Mouse (Mus musculus) liver, postnatal 0 days (tissue): ENCODE results near the gene Kif1b. TPM values are rescaled to one million over a fixed set of nuclear protein-coding genes. Genes with fewer than 3 reads are reported as not detected.

Experiments
- ATAC-seq: fragments of 200-750 bp; cut with Nextera tagmentation; 2 replicates; pipeline ENCODE4 v1.8.0; 2017; ENCODE audit warnings: mild to moderate bottlenecking, moderate library complexity
- DNase-seq: peaks from one replicate; pipeline ENCODE4 v3.0.0-alpha.2; 2016
- H3K27ac ChIP-seq: fragments of 300-500 bp; sonication (generic); 2 replicates; pipeline ENCODE4 v1.5.1; 2014; ENCODE audit warnings: antibody characterized with exemption, moderate library complexity, mild to moderate bottlenecking, low read depth
- H3K27me3 ChIP-seq: fragments of 300-500 bp; sonication (generic); 2 replicates; pipeline ENCODE4 v1.6.1; 2014; ENCODE audit warnings: low read length, control low read depth, mixed read lengths; ENCODE audit not compliant: insufficient read depth
- H3K36me3 ChIP-seq: fragments of 300-500 bp; sonication (generic); replicated peaks from 2 replicates; pipeline ENCODE4 v1.6.1; 2014; ENCODE audit warnings: mild to moderate bottlenecking, control low read depth, low read length, moderate library complexity, mixed read lengths; ENCODE audit not compliant: insufficient read depth
- H3K4me1 ChIP-seq: fragments of 300-500 bp; sonication (generic); 2 replicates; pipeline ENCODE4 v1.6.1; 2014; ENCODE audit warnings: antibody characterized with exemption, mild to moderate bottlenecking, control low read depth; ENCODE audit not compliant: insufficient read depth
- H3K4me2 ChIP-seq: fragments of 300-500 bp; sonication (generic); 2 replicates; pipeline ENCODE4 v1.6.1; 2014; ENCODE audit warnings: low read depth, mild to moderate bottlenecking, low read length, moderate library complexity, mixed read lengths
- H3K4me3 ChIP-seq: fragments of 300-500 bp; sonication (generic); 2 replicates; pipeline ENCODE4 v1.5.1; 2014; ENCODE audit warnings: low read depth, low read length
- H3K9ac ChIP-seq: fragments of 300-500 bp; sonication (generic); replicated peaks from 2 replicates; pipeline ENCODE4 v1.6.1; 2014; ENCODE audit warnings: mild to moderate bottlenecking, moderate library complexity
- H3K9me3 ChIP-seq: fragments of 300-500 bp; sonication (generic); 2 replicates; pipeline ENCODE4 v1.6.1; 2016; ENCODE audit warnings: mild to moderate bottlenecking, control low read depth, low read length, mixed read lengths
- CTCF ChIP-seq: sonication (generic); IDR thresholded peaks from 2 replicates; pipeline ENCODE4 v1.5.1; 2016; ENCODE audit warnings: antibody characterized with exemption, low read depth
- EP300 ChIP-seq: IDR thresholded peaks from 2 replicates; pipeline ENCODE4 v1.6.1; 2016; ENCODE audit warnings: antibody characterized with exemption, low read depth, mild to moderate bottlenecking
- WGBS: fragments of 180-500 bp; shearing (Covaris S2); extraction: QIAGEN DNeasy Blood & Tissue Kit; methylation state at CpG from one replicate; pipeline ENCODE4 v1.1.7; 2014; ENCODE audit not compliant: insufficient replicate concordance; 5-methylcytosine and 5-hydroxymethylcytosine counted together
- polyA plus RNA-seq: library from polyadenylated mRNA; unstranded; fragments of >200 nt; fragmentation: Nextera tagmentation; extraction: Ambion mirVana; gene quantifications from 2 replicates; pipeline ENCODE4 v1.2.1, GENCODE M21; 2015

The Kif1b gene
- polyA plus RNA-seq, 1 experiment from 2014 or later = 8.9 TPM

DNA sequence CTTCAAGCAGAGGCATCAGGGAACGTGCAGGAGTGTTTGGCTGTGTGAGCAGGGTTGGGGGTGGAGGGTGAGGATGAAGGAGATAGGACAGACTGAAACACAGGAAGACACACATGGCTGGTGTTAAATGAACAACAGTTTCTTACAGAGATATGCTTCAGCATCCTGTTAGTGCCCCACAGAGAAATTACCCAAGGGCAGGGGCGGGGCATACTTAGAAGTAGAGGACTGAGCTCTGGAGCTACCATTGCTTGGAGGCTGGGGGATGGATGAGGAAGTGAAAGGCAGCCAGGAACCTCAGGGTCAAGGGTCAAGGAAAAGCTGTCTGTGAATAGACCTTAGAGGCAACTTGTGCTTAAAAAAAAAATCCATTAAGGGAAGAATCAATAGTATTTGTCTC is 33.2 kb upstream of the Kif1b start:
- ATAC-seq (0 out of 2 replicates have a peak, but pooled peaks have one; percentile 21), DNase-seq (peak; percentile 34)
- WGBS = 43% methylated on average over 2 of the region's 2 CpGs
- H3K9ac ChIP-seq = no peak overlapping the region
- H3K4me2 ChIP-seq = no peak overlapping the region
- H3K27me3 ChIP-seq = no peaks in the 10 kb centered on the region
- TF ChIP-seq EP300 (no peak), CTCF (no peak)
- peaks cover 5% of the 10 kb centered on the region; the same call in 1 of the 2 replicates for H3K4me1 ChIP-seq
- no peaks in the 10 kb centered on the region for H3K9me3 ChIP-seq
- no peak overlapping the region for H3K27ac ChIP-seq
- H3K4me3 ChIP-seq = no peak overlapping the region
- peaks cover 45% of the 10 kb centered on the region for H3K36me3 ChIP-seq

DNA sequence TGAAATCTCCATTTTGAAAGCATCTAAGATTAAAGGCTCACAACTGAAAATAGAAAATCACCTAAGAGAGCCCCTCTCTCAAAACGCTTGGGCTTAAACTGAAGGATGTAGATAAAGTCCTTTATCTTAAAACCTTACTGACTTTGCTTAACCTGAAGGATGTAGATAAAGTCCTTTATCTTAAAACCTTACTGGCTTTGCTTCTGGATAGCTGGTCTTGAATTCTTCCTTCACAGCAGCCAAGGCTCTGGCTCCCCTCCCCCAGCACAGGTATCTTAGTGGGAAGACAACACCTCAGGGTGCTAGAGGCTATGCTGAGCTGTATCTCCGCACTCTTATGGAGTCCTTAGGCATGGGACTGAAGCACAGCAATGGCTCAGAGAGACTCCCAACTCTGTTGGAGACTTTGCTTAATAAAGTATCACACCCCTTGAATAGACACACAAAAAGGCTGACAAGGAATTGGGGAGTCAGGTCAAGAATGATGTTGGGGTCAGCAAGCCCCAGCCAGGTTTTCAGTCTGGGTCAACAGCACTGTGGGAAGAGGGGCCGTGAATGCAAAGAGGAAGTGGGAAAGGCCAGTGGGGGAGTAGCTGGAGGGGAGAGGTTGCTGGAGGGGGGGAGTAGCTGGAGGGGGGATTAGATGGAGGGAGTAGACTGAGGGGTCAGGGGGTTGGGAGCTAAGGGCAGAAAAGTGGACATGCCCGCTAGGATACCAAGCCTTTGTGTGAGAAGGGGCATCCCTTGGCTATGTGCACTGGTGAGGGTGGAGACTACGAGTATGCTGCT is 32.1 kb upstream of the Kif1b start:
- Histone ChIP-seq H3K9me3 (no peaks in the 10 kb centered on the region), H3K27me3 (no peaks in the 10 kb centered on the region), H3K9ac (no peak overlapping the region), H3K4me1 (peaks cover 5% of the 10 kb centered on the region; the same call in 1 of the 2 replicates), H3K4me3 (no peak overlapping the region), H3K4me2 (no peak overlapping the region), H3K27ac (no peak overlapping the region), H3K36me3 (peaks cover 50% of the 10 kb centered on the region)
- ATAC-seq (no peak), DNase-seq (no peak)
- WGBS = 47% methylated on average over 5 of the region's 5 CpGs
- TF ChIP-seq CTCF (no peak), EP300 (peak; percentile 45; the same call in 1 of the 2 replicates)

GRCm38 (mm10) chr4:149338137-149338536 is 30.6 kb upstream of the Kif1b start:
- ATAC-seq = no peak
- Histone ChIP-seq H3K4me1 (peaks cover 5% of the 10 kb centered on the region; the same call in 1 of the 2 replicates), H3K36me3 (peaks cover 50% of the 10 kb centered on the region), H3K9ac (no peak overlapping the region), H3K9me3 (no peaks in the 10 kb centered on the region), H3K4me2 (no peak overlapping the region), H3K27ac (no peak overlapping the region), H3K27me3 (no peaks in the 10 kb centered on the region), H3K4me3 (no peak overlapping the region)
- no peak for TF ChIP-seq CTCF
- TF ChIP-seq EP300 = no peak
- no peak for DNase-seq
- 60% methylated on average over 2 of the region's 2 CpGs for WGBS

DNA sequence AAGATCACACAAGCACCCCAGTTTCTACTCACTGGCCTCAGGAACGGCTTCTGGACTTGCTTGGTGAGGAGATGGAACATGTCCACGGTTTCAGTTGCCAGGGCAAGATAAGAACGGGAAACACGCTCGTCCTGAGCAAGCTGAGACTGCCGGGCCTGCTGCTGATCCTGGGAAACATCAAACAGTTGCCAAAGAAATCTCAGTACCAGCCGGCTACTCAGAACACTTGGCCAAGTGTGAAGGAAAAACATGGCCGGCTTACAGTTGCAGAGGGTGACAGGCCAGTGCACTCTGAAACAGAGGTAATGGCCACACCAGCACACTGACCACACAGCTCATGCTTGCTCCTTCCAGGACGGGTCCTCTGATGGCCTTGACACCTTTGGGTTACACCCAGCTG is 29.9 kb upstream of the Kif1b start:
- no peak for DNase-seq
- H3K9ac ChIP-seq = no peak overlapping the region
- peaks cover 5% of the 10 kb centered on the region; the same call in 1 of the 2 replicates for H3K4me1 ChIP-seq
- peaks cover 50% of the 10 kb centered on the region for H3K36me3 ChIP-seq
- no peaks in the 10 kb centered on the region for H3K27me3 ChIP-seq
- WGBS = 79% methylated on average over 9 of the region's 9 CpGs
- no peak overlapping the region for H3K27ac ChIP-seq
- no peak overlapping the region for H3K4me3 ChIP-seq
- ATAC-seq = no peak
- H3K4me2 ChIP-seq = no peak overlapping the region
- H3K9me3 ChIP-seq = no peaks in the 10 kb centered on the region
- TF ChIP-seq CTCF = no peak
- no peak for TF ChIP-seq EP300

DNA sequence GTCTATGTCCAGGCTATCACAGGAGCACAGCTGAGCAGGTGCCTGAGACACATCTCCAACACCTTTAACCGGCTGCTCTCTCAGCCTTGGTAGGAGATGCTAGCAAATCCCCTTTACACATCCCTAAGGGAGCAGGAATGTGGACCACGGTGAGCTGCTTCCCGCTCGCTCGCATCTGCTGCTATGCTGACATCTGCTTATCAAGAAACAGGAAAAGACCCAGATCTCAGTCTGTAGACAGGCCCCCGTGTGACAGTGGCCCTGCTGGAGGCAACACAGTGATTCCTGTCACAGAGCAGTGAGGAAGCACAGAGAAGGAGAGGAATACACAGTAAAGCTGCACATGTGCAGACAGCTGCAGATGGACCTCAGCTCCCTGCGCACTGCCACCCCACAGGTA is 28.8 kb upstream of the Kif1b start:
- Histone ChIP-seq H3K4me3 (no peak overlapping the region), H3K9ac (no peak overlapping the region), H3K27ac (no peak overlapping the region), H3K36me3 (peaks cover 46% of the 10 kb centered on the region), H3K27me3 (no peaks in the 10 kb centered on the region), H3K9me3 (no peaks in the 10 kb centered on the region), H3K4me2 (no peak overlapping the region), H3K4me1 (peaks cover 5% of the 10 kb centered on the region; the same call in 1 of the 2 replicates)
- DNase-seq = no peak
- 73% methylated on average over 7 of the region's 7 CpGs for WGBS
- no peak for ATAC-seq
- no peak for TF ChIP-seq EP300
- TF ChIP-seq CTCF = no peak

DNA sequence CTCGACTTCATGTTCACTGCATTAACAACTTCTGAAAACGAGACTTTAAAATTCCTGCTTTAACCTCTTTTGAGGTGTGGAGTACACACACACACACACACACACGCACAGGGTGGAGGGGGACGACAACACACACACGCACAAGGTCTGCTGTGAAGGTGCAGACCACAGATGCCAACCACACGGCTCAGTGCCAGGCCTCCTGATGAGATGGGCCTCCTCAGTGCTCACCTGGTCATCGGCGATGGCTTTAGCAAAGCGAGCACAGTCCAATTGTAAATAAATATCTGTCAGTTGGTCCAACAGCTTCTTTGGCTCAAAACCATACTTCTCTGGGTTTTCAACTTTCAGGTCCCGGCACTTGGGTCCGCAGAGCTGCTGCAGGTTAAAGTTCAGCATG is 27.4 kb upstream of the Kif1b start:
- H3K27ac ChIP-seq = no peak overlapping the region
- H3K4me2 ChIP-seq = no peak overlapping the region
- no peak overlapping the region for H3K4me3 ChIP-seq
- WGBS = 83% methylated on average over 11 of the region's 11 CpGs
- TF ChIP-seq CTCF (no peak), EP300 (no peak)
- no peak overlapping the region for H3K9ac ChIP-seq
- H3K27me3 ChIP-seq = no peaks in the 10 kb centered on the region
- H3K4me1 ChIP-seq = peaks cover 3% of the 10 kb centered on the region; the same call in 1 of the 2 replicates
- DNase-seq (no peak), ATAC-seq (no peak)
- H3K9me3 ChIP-seq = no peaks in the 10 kb centered on the region
- peaks cover 61% of the 10 kb centered on the region for H3K36me3 ChIP-seq
